Mouse (Mus musculus) liver, adult 2 months (tissue): ENCODE measurements at regions not wholly inside any gene's neighbourhood (a gene's known extent, or its start where the extent isn't known, plus 50 kb on each side); places are given as distances from the start of the nearest gene placed in this dataset.

Source experiments
- DNase-seq: peaks from one replicate; pipeline ENCODE4 v3.0.0-alpha.2; 2011; ENCODE audit warnings: low read depth, low spot score; ENCODE audit errors: extremely low read depth
- H3K27ac ChIP-seq: fragments of 200-500 bp; replicated peaks from 2 replicates; pipeline ENCODE4 v1.5.1; 2012; ENCODE audit warnings: low read depth, mild to moderate bottlenecking, control low read depth, inconsistent platforms, low read length; ENCODE audit not compliant: insufficient read depth
- H3K27me3 ChIP-seq: fragments of 200-500 bp; 2 replicates; pipeline ENCODE4 v1.6.1; 2012; ENCODE audit warnings: mild to moderate bottlenecking, moderate library complexity, low read length, inconsistent platforms; ENCODE audit not compliant: control insufficient read depth, insufficient read depth
- H3K36me3 ChIP-seq: fragments of 200-500 bp; 2 replicates; pipeline ENCODE4 v1.6.1; 2012; ENCODE audit warnings: low read length, inconsistent platforms; ENCODE audit not compliant: control insufficient read depth, insufficient read depth
- H3K4me1 ChIP-seq: fragments of 200-500 bp; 2 replicates; pipeline ENCODE4 v1.6.1; 2011; ENCODE audit warnings: low read length; ENCODE audit not compliant: control insufficient read depth, insufficient read depth
- H3K4me3 ChIP-seq: fragments of 200-500 bp; 2 replicates; pipeline ENCODE4 v1.5.1; 2011; ENCODE audit warnings: low read depth, mild to moderate bottlenecking, control low read depth, low read length, moderate library complexity; ENCODE audit not compliant: insufficient read depth
- H3K79me2 ChIP-seq: fragments of 200-500 bp; 2 replicates; pipeline ENCODE4 v1.6.1; 2012; ENCODE audit warnings: inconsistent platforms, mild to moderate bottlenecking, low read length, moderate library complexity; ENCODE audit not compliant: control insufficient read depth, insufficient read depth
- H3K9ac ChIP-seq: fragments of 200-500 bp; 2 replicates; pipeline ENCODE4 v1.6.1; 2012; ENCODE audit warnings: low read depth, mild to moderate bottlenecking, control low read depth, inconsistent platforms, low read length
- CTCF ChIP-seq: fragments of 200-500 bp; IDR thresholded peaks from 2 replicates; pipeline ENCODE4 v1.5.1; 2011; ENCODE audit warnings: low read depth, low read length, control low read depth
- POLR2A ChIP-seq: fragments of 200-500 bp; IDR thresholded peaks from 2 replicates; pipeline ENCODE4 v1.6.1; 2011; ENCODE audit warnings: low read length, control low read depth; ENCODE audit not compliant: insufficient read depth; ENCODE audit errors: extremely low read depth
- WGBS: fragments of 180-500 bp; shearing (Covaris S2); methylation state at CpG from one replicate; pipeline ENCODE4 v1.1.7; 2018; 5-methylcytosine and 5-hydroxymethylcytosine counted together

DNA sequence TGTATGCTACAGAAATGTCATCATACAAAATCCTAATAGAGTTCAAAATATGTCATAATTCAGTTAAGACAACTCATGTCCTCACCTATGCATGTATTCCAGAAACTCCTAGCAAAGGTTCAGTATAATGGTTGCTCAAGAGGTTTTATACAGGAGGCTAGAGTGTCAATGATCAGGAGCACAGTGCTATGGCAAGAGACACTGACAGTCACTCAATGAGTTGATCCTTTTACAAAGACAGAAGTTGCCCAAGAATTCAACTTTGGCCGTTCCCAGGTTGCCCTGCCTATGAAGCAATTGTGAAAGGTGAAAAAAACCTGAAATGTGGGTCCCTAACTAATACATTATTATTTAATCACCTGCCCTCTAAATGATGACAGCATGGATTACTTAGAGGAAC, 850.5 kb downstream of the Efna5 start:
- no peak for DNase-seq
- Histone ChIP-seq H3K4me1 (no peaks in the 10 kb centered on the region), H3K9ac (no peak overlapping the region), H3K79me2 (no peaks in the 10 kb centered on the region), H3K27me3 (no peaks in the 10 kb centered on the region), H3K36me3 (no peaks in the 10 kb centered on the region), H3K4me3 (no peak overlapping the region), H3K27ac (no peak overlapping the region)
- TF ChIP-seq CTCF (no peak), POLR2A (no peak)
- 71% methylated on average over 1 of the region's 1 CpGs for WGBS
